Mouse (Mus musculus): ENCODE results near the gene Otud7a. TPM values are rescaled to one million over a fixed set of nuclear protein-coding genes. Genes with fewer than 3 reads are reported as not detected.
A peak's percentile ranks its signal among the peaks of the same experiment; 100 is the strongest.

The Otud7a gene
- polyA plus RNA-seq, 1 experiment from 2014 or later, result 5.5 TPM

GRCm38 (mm10) chr7:63720682-63721081 is 276.1 kb downstream of the Otud7a start:
- Histone ChIP-seq H3K4me2 (no peak overlapping the region), H3K4me3 (replicated peaks) (no peak overlapping the region), H3K9me3 (replicated peaks) (no peaks in the 10 kb centered on the region), H3K4me1 (no peaks in the 10 kb centered on the region), H3K9ac (replicated peaks) (no peak overlapping the region), H3K27me3 (replicated peaks) (no peaks in the 10 kb centered on the region), H3K36me3 (no peaks in the 10 kb centered on the region), H3K27ac (replicated peaks) (no peak overlapping the region)
- ATAC-seq (ENCODE audit: low FRiP score), result no peak
- WGBS, result 77% methylated on average over 2 of the region's 2 CpGs

- Histone ChIP-seq H3K27me3 (replicated peaks) (no peaks in the 10 kb centered on the region), H3K9ac (replicated peaks) (no peak overlapping the region), H3K4me1 (no peaks in the 10 kb centered on the region), H3K27ac (replicated peaks) (no peak overlapping the region), H3K36me3 (peaks cover 14% of the 10 kb centered on the region), H3K4me2 (no peak overlapping the region), H3K9me3 (replicated peaks) (no peaks in the 10 kb centered on the region), H3K4me3 (replicated peaks) (no peak overlapping the region)
- ATAC-seq (ENCODE audit: low FRiP score), result no peak
- WGBS, result 68% methylated on average over 6 of the region's 6 CpGs
Measured at GRCm38 (mm10) chr7:63725040-63725729, 280.6 kb downstream of the Otud7a start.

GRCm38 (mm10) chr7:63729605-63730004 is 285.1 kb downstream of the Otud7a start:
- WGBS, result 96% methylated on average over 5 of the region's 5 CpGs
- Histone ChIP-seq H3K36me3 (peaks cover 31% of the 10 kb centered on the region), H3K4me1 (no peaks in the 10 kb centered on the region), H3K9me3 (replicated peaks) (no peaks in the 10 kb centered on the region), H3K4me3 (replicated peaks) (no peak overlapping the region), H3K27ac (replicated peaks) (no peak overlapping the region), H3K9ac (replicated peaks) (no peak overlapping the region), H3K27me3 (replicated peaks) (no peaks in the 10 kb centered on the region), H3K4me2 (no peak overlapping the region)
- ATAC-seq (ENCODE audit: low FRiP score), result no peak

GRCm38 (mm10) chr7:63730012-63730411 is 285.5 kb downstream of the Otud7a start:
- no peak overlapping the region for H3K4me2 ChIP-seq
- H3K4me3 ChIP-seq (replicated peaks), result no peak overlapping the region
- H3K36me3 ChIP-seq, result peaks cover 35% of the 10 kb centered on the region
- no peak for ATAC-seq (ENCODE audit: low FRiP score)
- no peak overlapping the region for H3K27ac ChIP-seq (replicated peaks)
- no peak overlapping the region for H3K9ac ChIP-seq (replicated peaks)
- no peaks in the 10 kb centered on the region for H3K27me3 ChIP-seq (replicated peaks)
- no peaks in the 10 kb centered on the region for H3K9me3 ChIP-seq (replicated peaks)
- H3K4me1 ChIP-seq, result no peaks in the 10 kb centered on the region

- WGBS, result 50% methylated on average over 4 of the region's 4 CpGs
- Histone ChIP-seq H3K36me3 (peaks cover 12% of the 10 kb centered on the region), H3K9me3 (replicated peaks) (no peaks in the 10 kb centered on the region), H3K27me3 (replicated peaks) (no peaks in the 10 kb centered on the region), H3K4me3 (replicated peaks) (no peak overlapping the region), H3K4me2 (no peak overlapping the region), H3K9ac (replicated peaks) (no peak overlapping the region), H3K27ac (replicated peaks) (no peak overlapping the region), H3K4me1 (no peaks in the 10 kb centered on the region; the same call in 1 of the 2 replicates)
- ATAC-seq (ENCODE audit: low FRiP score), result peak; percentile 37
Measured at GRCm38 (mm10) chr7:63737725-63738124, 293.2 kb downstream of the Otud7a start.

GRCm38 (mm10) chr7:63738142-63738541 is 293.6 kb downstream of the Otud7a start:
- peak; percentile 19; the same call in 1 of the 2 replicates for ATAC-seq (ENCODE audit: low FRiP score)
- 94% methylated on average over 1 of the region's 1 CpGs for WGBS
- H3K27ac ChIP-seq (replicated peaks), result no peak overlapping the region

GRCm38 (mm10) chr7:63743116-63743515 is 298.6 kb downstream of the Otud7a start:
- ATAC-seq (ENCODE audit: low FRiP score), result no peak
- Histone ChIP-seq H3K4me3 (replicated peaks) (no peak overlapping the region), H3K9ac (replicated peaks) (no peak overlapping the region), H3K27ac (replicated peaks) (no peak overlapping the region), H3K27me3 (replicated peaks) (no peaks in the 10 kb centered on the region), H3K4me1 (no peaks in the 10 kb centered on the region), H3K4me2 (no peak overlapping the region), H3K36me3 (peaks cover 8% of the 10 kb centered on the region; the same call in 1 of the 2 replicates), H3K9me3 (replicated peaks) (no peaks in the 10 kb centered on the region)
- WGBS, result 100% methylated on average over 1 of the region's 1 CpGs

More at GRCm38 (mm10) chr7:63738142-63738541, 293.6 kb downstream of the Otud7a start:
- no peak overlapping the region for H3K9ac ChIP-seq (replicated peaks)
- H3K36me3 ChIP-seq, result peaks cover 13% of the 10 kb centered on the region
- no peaks in the 10 kb centered on the region for H3K9me3 ChIP-seq (replicated peaks)
- no peak overlapping the region for H3K4me3 ChIP-seq (replicated peaks)
- no peak overlapping the region for H3K4me2 ChIP-seq
- H3K27me3 ChIP-seq (replicated peaks), result no peaks in the 10 kb centered on the region
- H3K4me1 ChIP-seq, result no peaks in the 10 kb centered on the region; the same call in 1 of the 2 replicates

- no peak overlapping the region for H3K4me3 ChIP-seq (replicated peaks)
- no peak for ATAC-seq (ENCODE audit: low FRiP score)
- H3K9me3 ChIP-seq (replicated peaks), result no peaks in the 10 kb centered on the region
- H3K4me2 ChIP-seq, result no peak overlapping the region
- 43% methylated on average over 4 of the region's 4 CpGs for WGBS
- peaks cover 29% of the 10 kb centered on the region for H3K4me1 ChIP-seq
- peaks cover 25% of the 10 kb centered on the region for H3K27me3 ChIP-seq (replicated peaks)
- no peaks in the 10 kb centered on the region for H3K36me3 ChIP-seq
- no peak overlapping the region for H3K27ac ChIP-seq (replicated peaks)
- no peak overlapping the region for H3K9ac ChIP-seq (replicated peaks)
Measured at GRCm38 (mm10) chr7:63752081-63752480, 307.5 kb downstream of the Otud7a start.

GRCm38 (mm10) chr7:63753274-63753751 is 308.8 kb downstream of the Otud7a start:
- Histone ChIP-seq H3K9ac (replicated peaks) (no peak overlapping the region), H3K36me3 (no peaks in the 10 kb centered on the region), H3K27ac (replicated peaks) (peak overlapping the region; percentile 33; the same call in 1 of the 2 replicates), H3K4me2 (peak overlapping the region; percentile 9; the same call in 1 of the 2 replicates), H3K4me3 (replicated peaks) (no peak overlapping the region), H3K27me3 (replicated peaks) (peaks cover 38% of the 10 kb centered on the region), H3K9me3 (replicated peaks) (no peaks in the 10 kb centered on the region), H3K4me1 (peaks cover 41% of the 10 kb centered on the region)
- 17% methylated on average over 6 of the region's 6 CpGs for WGBS
- ATAC-seq (ENCODE audit: low FRiP score), result peak; percentile 32

- Histone ChIP-seq H3K27ac (replicated peaks) (no peak overlapping the region), H3K4me3 (replicated peaks) (peak overlapping the region; percentile 33), H3K36me3 (no peaks in the 10 kb centered on the region), H3K9me3 (replicated peaks) (no peaks in the 10 kb centered on the region), H3K4me2 (peak overlapping the region; percentile 65), H3K9ac (replicated peaks) (peak overlapping the region; percentile 23), H3K4me1 (peaks cover 55% of the 10 kb centered on the region), H3K27me3 (replicated peaks) (peaks cover 53% of the 10 kb centered on the region)
- WGBS, result 4% methylated on average over 43 of the region's 43 CpGs
- ATAC-seq (ENCODE audit: low FRiP score), result no peak
Measured at GRCm38 (mm10) chr7:63754573-63755475, 310.3 kb downstream of the Otud7a start.

GRCm38 (mm10) chr7:63755476-63755948 is 311.0 kb downstream of the Otud7a start:
- H3K27ac ChIP-seq (replicated peaks), result no peak overlapping the region
- H3K4me2 ChIP-seq, result peak overlapping the region; percentile 65
- peaks cover 57% of the 10 kb centered on the region for H3K27me3 ChIP-seq (replicated peaks)
- WGBS, result 2% methylated on average over 13 of the region's 13 CpGs
- H3K9ac ChIP-seq (replicated peaks), result peak overlapping the region; percentile 23; the same call in 1 of the 2 replicates
- no peaks in the 10 kb centered on the region for H3K36me3 ChIP-seq
- no peaks in the 10 kb centered on the region for H3K9me3 ChIP-seq (replicated peaks)
- peak overlapping the region; percentile 33 for H3K4me3 ChIP-seq (replicated peaks)
- ATAC-seq (ENCODE audit: low FRiP score), result no peak
- H3K4me1 ChIP-seq, result peaks cover 55% of the 10 kb centered on the region
